Mouse (Mus musculus) heart, postnatal 0 days (tissue): ENCODE data around the gene AC124502.3.

Experiments used
- CTCF ChIP-seq: IDR thresholded peaks from 2 replicates; pipeline ENCODE4 v1.5.1; 2016; ENCODE audit warnings: antibody characterized with exemption, control low read depth, low read depth
- EP300 ChIP-seq: IDR thresholded peaks from 2 replicates; pipeline ENCODE4 v1.6.1; 2016; ENCODE audit warnings: antibody characterized with exemption, low read depth

DNA sequence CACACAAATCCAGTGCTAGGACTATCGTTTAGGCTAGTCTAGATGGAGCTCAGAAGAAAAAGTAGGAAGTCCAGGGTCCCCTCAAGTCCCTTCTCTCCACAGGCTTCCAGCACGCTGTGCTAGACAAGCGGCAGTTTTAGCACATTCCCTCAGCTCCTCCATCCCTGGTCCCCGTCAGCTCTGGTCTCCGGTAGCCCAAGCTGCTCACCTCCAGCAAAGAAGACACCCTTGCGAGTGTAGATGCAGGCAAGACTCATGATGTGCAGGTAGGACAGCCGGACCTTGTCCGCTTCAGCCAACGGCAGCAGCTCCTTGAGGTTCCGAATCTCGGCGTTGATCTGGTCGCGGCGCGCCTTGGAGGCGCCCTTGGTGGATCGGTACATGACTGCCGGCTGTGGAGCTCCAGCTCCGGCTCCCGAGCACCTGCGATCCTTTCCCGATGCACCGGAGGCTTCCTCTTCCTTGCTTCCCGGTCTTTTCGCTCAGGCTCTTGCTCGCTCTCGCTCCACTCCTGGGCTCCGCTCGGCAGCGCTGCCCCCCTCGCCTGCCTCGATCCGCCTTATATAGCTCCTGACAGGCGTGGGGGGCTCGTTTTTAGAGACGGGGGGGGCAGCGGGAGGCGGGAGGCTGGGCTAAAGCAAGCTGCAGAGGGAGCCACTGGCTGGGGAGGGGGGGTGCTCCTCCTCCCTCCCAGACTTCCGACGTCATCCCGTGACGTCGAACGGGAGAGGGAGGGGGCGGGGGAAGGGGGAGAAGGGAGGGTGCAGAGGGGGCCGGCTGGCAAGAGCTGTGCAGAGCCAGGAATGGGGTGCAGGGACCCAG is 49.0 kb upstream of the AC124502.3 start:
- TF ChIP-seq CTCF (no peak), EP300 (no peak)
